Mouse (Mus musculus): Measurements from ENCODE around the gene Ldlrad3.

DNA sequence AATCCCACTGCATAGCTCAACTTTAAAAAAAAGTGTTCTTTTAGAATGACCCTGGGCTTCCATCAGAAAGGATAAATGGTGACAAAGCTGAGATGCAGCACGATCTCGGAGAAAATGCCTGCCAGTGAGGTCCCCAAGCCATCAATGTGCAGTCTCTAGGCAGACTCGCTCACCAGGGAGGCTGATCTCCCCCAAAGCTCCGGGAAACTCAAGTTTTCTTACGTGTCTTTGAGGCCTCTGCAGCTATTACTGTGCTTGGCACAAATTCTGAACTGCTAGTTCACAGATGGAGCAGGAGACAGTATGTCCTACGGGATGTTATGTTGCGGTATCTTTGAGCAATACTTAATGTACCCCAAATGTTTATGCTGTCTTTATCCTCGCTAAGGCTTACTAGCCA lies 124.3 kb downstream of the Ldlrad3 start:
- no peak for TF ChIP-seq POLR2A (IDR thresholded peaks at IDR 0.05; ENCODE audit: low read depth, low read length)
- TF ChIP-seq CTCF (IDR thresholded peaks at IDR 0.05; ENCODE audit: extremely low read depth, insufficient read length, insufficient replicate concordance, low read depth, low read length): no peak
